Mouse (Mus musculus) C2C12 (cell line): ENCODE results near the gene Gtf2h5.

Source experiments
- CTCF ChIP-seq: IDR thresholded peaks from one replicate; pipeline ENCODE4 v1.5.1; 2011; ENCODE audit not compliant: control insufficient read depth, insufficient read depth, insufficient read length
- MAX ChIP-seq: IDR thresholded peaks from one replicate; pipeline ENCODE4 v1.6.1; 2011; ENCODE audit warnings: mild to moderate bottlenecking, control low read depth
- USF1 ChIP-seq: IDR thresholded peaks from one replicate; pipeline ENCODE4 v1.6.1; 2011; ENCODE audit warnings: low read depth, mild to moderate bottlenecking, control low read depth, moderate library complexity

DNA sequence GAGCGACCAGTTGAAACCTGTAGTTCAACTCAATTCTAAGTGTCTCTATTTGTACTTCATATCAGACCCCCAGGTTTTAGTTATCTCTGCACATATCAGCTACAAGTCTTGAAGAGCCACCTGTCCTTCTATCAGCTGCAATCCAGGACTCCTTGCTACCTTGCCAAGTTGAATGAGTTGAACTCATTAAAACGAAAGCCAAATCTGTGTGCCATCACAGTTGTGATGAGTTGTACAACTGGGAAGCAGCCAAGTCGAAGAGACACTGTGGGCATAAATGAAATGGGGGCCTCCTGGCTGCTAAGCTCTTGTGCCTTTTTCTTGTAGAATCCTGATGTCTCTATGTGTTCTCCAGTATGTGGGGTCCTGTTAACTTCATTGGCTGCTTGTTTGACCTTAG is 45.9 kb downstream of the Gtf2h5 start:
- TF ChIP-seq MAX, result no peak
- no peak for TF ChIP-seq USF1
- no peak for TF ChIP-seq CTCF
